Mouse (Mus musculus): ENCODE data around the gene Fam172a. TPM values are rescaled to one million over a fixed set of nuclear protein-coding genes. Genes with fewer than 3 reads are reported as not detected.

Gene Fam172a
- polyA plus RNA-seq, 1 experiment from 2014 or later: 27.0 TPM

DNA sequence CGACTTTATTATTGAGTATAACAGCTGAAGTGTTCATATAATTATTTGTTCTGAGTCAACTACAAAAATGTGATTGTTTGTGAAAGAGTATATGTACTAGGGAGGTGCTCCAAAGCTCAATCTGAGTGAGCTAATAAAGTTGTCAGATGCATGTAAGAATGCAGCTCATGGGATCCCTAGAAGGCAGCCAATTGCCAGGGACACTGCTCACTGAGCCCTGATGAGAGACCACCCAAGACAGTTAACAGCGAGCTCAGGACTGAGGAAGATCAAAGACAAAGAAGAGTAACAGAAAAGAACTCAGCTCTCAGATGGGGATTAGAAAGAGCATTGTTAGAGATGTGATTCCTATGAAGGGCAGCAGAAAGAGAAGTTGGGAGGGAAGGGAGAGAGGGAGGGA, 166.5 kb downstream of the Fam172a start:
- Histone ChIP-seq H3K27ac (no peak overlapping the region), H3K4me1 (replicated peaks) (no peaks in the 10 kb centered on the region), H3K27me3 (no peaks in the 10 kb centered on the region), H3K4me2 (no peak overlapping the region), H3K36me3 (no peaks in the 10 kb centered on the region), H3K9me3 (no peaks in the 10 kb centered on the region), H3K4me3 (replicated peaks) (no peak overlapping the region), H3K9ac (replicated peaks) (no peak overlapping the region)
- 53% methylated on average over 2 of the region's 2 CpGs for WGBS
- ATAC-seq (ENCODE audit: insufficient number of reproducible peaks, insufficient read depth, low FRiP score, low TSS enrichment, low read depth): no peak

DNA sequence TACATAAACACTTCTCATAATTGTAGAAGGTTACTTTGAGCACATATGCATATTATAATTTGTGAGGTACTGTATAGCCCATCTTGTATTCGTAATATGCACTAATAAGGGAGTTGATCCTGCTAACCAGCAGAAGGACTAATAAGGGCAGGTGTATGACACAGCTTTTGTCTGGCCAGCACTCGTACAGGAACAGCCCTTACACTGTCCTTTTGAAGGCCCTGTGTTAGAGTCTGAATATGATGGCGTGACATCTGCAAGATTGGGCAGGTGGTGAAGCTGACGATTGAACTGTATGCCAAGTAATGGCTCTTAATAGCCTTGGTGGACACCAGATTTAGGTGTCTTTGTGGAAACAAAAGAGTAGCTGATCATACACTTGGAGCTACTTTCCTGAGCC, 176.3 kb downstream of the Fam172a start:
- Histone ChIP-seq H3K4me3 (replicated peaks) (no peak overlapping the region), H3K27me3 (no peaks in the 10 kb centered on the region), H3K27ac (no peak overlapping the region), H3K9ac (replicated peaks) (no peak overlapping the region), H3K4me2 (no peak overlapping the region), H3K9me3 (no peaks in the 10 kb centered on the region), H3K4me1 (replicated peaks) (no peaks in the 10 kb centered on the region), H3K36me3 (no peaks in the 10 kb centered on the region)
- WGBS: 81% methylated on average over 4 of the region's 4 CpGs
- ATAC-seq (ENCODE audit: insufficient number of reproducible peaks, insufficient read depth, low FRiP score, low TSS enrichment, low read depth): no peak

- no peak overlapping the region for H3K4me3 ChIP-seq (replicated peaks)
- no peaks in the 10 kb centered on the region for H3K9me3 ChIP-seq
- no peak overlapping the region for H3K4me2 ChIP-seq
- H3K27ac ChIP-seq: no peak overlapping the region
- no peak overlapping the region for H3K9ac ChIP-seq (replicated peaks)
- ATAC-seq (ENCODE audit: insufficient number of reproducible peaks, insufficient read depth, low FRiP score, low TSS enrichment, low read depth): no peak
- H3K4me1 ChIP-seq (replicated peaks): no peaks in the 10 kb centered on the region
- H3K27me3 ChIP-seq: no peaks in the 10 kb centered on the region
- H3K36me3 ChIP-seq: no peaks in the 10 kb centered on the region
- WGBS: 84% methylated on average over 3 of the region's 3 CpGs
Observed at GRCm38 (mm10) chr13:77878545-77878944, 176.7 kb downstream of the Fam172a start.

DNA sequence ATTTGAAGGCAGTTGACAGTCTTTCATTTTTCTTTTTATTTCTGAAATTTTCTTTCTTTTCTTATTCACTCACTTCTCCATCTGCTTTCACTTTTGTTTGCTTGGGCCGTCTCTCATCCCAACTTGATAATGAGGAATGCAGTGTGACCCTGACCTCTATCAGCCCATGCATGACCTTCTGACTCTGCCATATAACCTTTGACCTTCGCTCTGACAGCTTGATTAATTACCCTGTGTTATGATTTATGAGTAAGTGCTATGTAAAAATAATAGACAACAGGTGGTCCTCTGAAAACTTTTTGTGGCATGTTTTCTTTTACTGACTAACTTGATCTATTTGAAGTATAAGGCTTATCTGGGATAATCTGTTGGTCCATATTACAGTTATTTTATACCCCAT, 195.8 kb downstream of the Fam172a start:
- Histone ChIP-seq H3K27ac (no peak overlapping the region), H3K36me3 (no peaks in the 10 kb centered on the region), H3K27me3 (no peaks in the 10 kb centered on the region; the same call in 1 of the 2 replicates), H3K9me3 (no peaks in the 10 kb centered on the region), H3K4me2 (no peak overlapping the region), H3K4me1 (replicated peaks) (peaks cover 12% of the 10 kb centered on the region; the same call in 1 of the 2 replicates), H3K4me3 (replicated peaks) (no peak overlapping the region), H3K9ac (replicated peaks) (no peak overlapping the region)
- no peak for ATAC-seq (ENCODE audit: insufficient number of reproducible peaks, insufficient read depth, low FRiP score, low TSS enrichment, low read depth)
- 31% methylated on average over 2 of the region's 2 CpGs for WGBS

DNA sequence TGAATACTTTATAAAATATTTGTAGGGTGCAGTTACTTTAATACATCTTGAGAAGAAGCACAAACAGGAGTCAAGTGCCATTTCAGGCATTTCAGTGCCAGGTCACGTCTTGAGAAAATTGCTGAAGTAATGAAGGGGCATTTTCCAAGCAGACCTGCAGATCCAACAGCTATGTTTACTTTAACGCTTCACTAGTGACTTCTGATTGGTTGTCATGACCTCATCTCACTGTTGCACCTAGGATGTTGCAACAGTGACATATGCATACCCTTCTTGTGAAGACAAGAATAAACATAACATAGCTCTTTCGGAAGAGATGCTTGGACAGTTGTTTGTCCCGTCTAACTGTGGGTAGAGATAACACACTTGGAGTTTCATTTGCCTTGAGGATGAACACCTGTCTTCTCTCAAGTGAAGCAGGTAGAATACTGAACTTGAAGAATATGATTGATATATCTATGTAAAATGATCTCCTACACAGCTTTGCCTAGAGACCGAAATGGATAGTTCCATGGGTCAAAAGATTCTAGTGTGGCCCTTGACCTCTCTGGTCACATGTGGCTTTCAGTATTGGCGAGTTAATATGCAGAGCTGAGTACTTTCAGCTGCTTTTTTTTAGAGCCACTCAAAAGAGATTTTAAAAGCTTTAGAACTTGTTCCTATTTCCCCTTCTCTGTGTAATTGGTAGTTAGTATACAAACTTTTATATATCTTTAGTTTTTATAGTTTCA, 196.4 kb downstream of the Fam172a start:
- Histone ChIP-seq H3K9me3 (no peaks in the 10 kb centered on the region), H3K4me2 (no peak overlapping the region), H3K4me3 (replicated peaks) (no peak overlapping the region), H3K36me3 (no peaks in the 10 kb centered on the region), H3K9ac (replicated peaks) (no peak overlapping the region), H3K4me1 (replicated peaks) (peaks cover 12% of the 10 kb centered on the region; the same call in 1 of the 2 replicates), H3K27me3 (no peaks in the 10 kb centered on the region), H3K27ac (no peak overlapping the region)
- 37% methylated on average over 6 of the region's 6 CpGs for WGBS
- ATAC-seq (ENCODE audit: insufficient number of reproducible peaks, insufficient read depth, low FRiP score, low TSS enrichment, low read depth): no peak

DNA sequence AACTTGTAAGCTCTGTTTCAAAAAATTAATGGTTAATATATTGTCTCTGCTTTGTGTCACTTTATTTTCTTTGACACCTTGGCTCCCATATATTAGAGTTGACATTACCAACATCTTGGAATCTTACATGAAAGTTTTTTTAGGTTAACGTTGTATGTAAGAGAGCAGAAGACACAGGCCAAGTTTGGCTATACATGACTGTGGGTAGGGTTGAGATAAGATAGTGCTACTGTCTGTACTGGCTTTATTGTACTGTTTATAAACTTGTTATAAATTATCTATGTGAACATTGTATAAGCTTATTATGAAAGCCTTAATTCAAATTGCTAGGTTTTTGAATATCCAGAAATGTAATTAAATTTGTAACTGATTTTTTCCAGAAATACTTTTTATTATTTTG, 197.9 kb downstream of the Fam172a start:
- Histone ChIP-seq H3K4me3 (replicated peaks) (no peak overlapping the region), H3K4me2 (no peak overlapping the region), H3K9me3 (no peaks in the 10 kb centered on the region), H3K4me1 (replicated peaks) (peaks cover 7% of the 10 kb centered on the region; the same call in 1 of the 2 replicates), H3K27ac (no peak overlapping the region), H3K36me3 (no peaks in the 10 kb centered on the region), H3K9ac (replicated peaks) (no peak overlapping the region), H3K27me3 (no peaks in the 10 kb centered on the region)
- WGBS: 57% methylated on average over 1 of the region's 1 CpGs
- ATAC-seq (ENCODE audit: insufficient number of reproducible peaks, insufficient read depth, low FRiP score, low TSS enrichment, low read depth): no peak

- no peaks in the 10 kb centered on the region for H3K9me3 ChIP-seq
- H3K27me3 ChIP-seq: no peaks in the 10 kb centered on the region
- no peak overlapping the region for H3K4me3 ChIP-seq (replicated peaks)
- H3K4me2 ChIP-seq: no peak overlapping the region
- no peaks in the 10 kb centered on the region for H3K36me3 ChIP-seq
- no peak overlapping the region for H3K9ac ChIP-seq (replicated peaks)
- no peak overlapping the region for H3K27ac ChIP-seq
- peaks cover 7% of the 10 kb centered on the region; the same call in 1 of the 2 replicates for H3K4me1 ChIP-seq (replicated peaks)
- no peak for ATAC-seq (ENCODE audit: insufficient number of reproducible peaks, insufficient read depth, low FRiP score, low TSS enrichment, low read depth)
Observed at GRCm38 (mm10) chr13:77900843-77901242, 199.0 kb downstream of the Fam172a start.

DNA sequence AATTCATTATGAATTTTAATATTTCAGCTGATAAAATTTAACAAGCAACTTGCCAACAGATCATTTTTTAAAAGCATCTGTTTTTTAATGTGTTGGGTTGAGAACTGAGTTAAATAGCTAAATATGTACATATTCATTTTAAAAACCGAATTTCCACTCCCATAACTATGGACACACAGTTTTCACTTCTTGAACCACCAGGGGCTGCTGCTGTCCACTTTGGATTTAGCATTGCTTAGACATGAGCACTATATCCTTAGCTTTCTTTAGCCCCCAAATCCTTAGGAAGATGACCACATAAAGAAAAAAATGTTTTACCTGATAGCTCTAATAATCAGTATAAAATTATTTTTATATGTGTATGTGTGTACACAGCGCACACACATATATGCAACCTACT, 207.4 kb downstream of the Fam172a start:
- ATAC-seq (ENCODE audit: insufficient number of reproducible peaks, insufficient read depth, low FRiP score, low TSS enrichment, low read depth): no peak

GRCm38 (mm10) chr13:77922834-77923233, 221.0 kb downstream of the Fam172a start:
- Histone ChIP-seq H3K27me3 (no peaks in the 10 kb centered on the region), H3K4me2 (no peak overlapping the region), H3K27ac (no peak overlapping the region), H3K36me3 (no peaks in the 10 kb centered on the region), H3K4me3 (replicated peaks) (no peak overlapping the region), H3K4me1 (replicated peaks) (no peaks in the 10 kb centered on the region), H3K9ac (replicated peaks) (no peak overlapping the region), H3K9me3 (no peaks in the 10 kb centered on the region)
- WGBS: 88% methylated on average over 2 of the region's 2 CpGs
- ATAC-seq (ENCODE audit: insufficient number of reproducible peaks, insufficient read depth, low FRiP score, low TSS enrichment, low read depth): no peak

More for the DNA sequence above, 207.4 kb downstream of the Fam172a start:
- Histone ChIP-seq H3K9me3 (no peaks in the 10 kb centered on the region), H3K9ac (replicated peaks) (no peak overlapping the region), H3K4me3 (replicated peaks) (no peak overlapping the region), H3K27ac (no peak overlapping the region), H3K4me2 (no peak overlapping the region), H3K27me3 (no peaks in the 10 kb centered on the region), H3K4me1 (replicated peaks) (no peaks in the 10 kb centered on the region), H3K36me3 (no peaks in the 10 kb centered on the region)
- WGBS: 77% methylated on average over 2 of the region's 2 CpGs

DNA sequence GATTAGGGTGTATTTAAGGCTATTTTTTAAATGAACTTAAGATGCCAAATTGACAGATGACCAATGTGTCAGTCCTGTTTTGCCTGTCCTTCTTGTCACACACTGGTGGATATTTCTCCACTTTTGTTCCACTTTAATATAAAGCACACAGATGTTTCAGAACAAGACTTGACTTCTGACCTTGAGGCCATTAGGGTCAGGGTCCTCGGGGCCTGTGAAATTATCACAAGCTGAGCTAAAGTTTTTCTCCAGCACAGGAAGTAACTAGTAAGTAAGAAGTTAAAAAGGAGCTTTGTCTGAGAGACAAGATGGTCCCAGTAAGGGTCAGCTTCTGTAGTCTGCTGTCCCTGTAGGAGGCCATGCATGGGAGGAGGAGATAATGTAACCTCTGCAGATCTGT, 255.8 kb downstream of the Fam172a start:
- WGBS: 3% methylated on average over 1 of the region's 1 CpGs
- no peaks in the 10 kb centered on the region for H3K4me1 ChIP-seq (replicated peaks)

GRCm38 (mm10) chr13:77959493-77960272, 257.9 kb downstream of the Fam172a start:
- H3K9me3 ChIP-seq: no peaks in the 10 kb centered on the region
- no peak for ATAC-seq (ENCODE audit: insufficient number of reproducible peaks, insufficient read depth, low FRiP score, low TSS enrichment, low read depth)
- no peak overlapping the region for H3K4me2 ChIP-seq
- H3K9ac ChIP-seq (replicated peaks): no peak overlapping the region
- H3K27me3 ChIP-seq: no peaks in the 10 kb centered on the region
- H3K4me3 ChIP-seq (replicated peaks): no peak overlapping the region
- no peaks in the 10 kb centered on the region for H3K36me3 ChIP-seq
- WGBS: 85% methylated on average over 4 of the region's 4 CpGs
- H3K4me1 ChIP-seq (replicated peaks): no peaks in the 10 kb centered on the region
- H3K27ac ChIP-seq: no peak overlapping the region

More for the DNA sequence above, 255.8 kb downstream of the Fam172a start:
- Histone ChIP-seq H3K27me3 (no peaks in the 10 kb centered on the region), H3K4me3 (replicated peaks) (no peak overlapping the region), H3K36me3 (no peaks in the 10 kb centered on the region), H3K9ac (replicated peaks) (no peak overlapping the region), H3K9me3 (no peaks in the 10 kb centered on the region), H3K4me2 (no peak overlapping the region), H3K27ac (no peak overlapping the region)
- ATAC-seq (ENCODE audit: insufficient number of reproducible peaks, insufficient read depth, low FRiP score, low TSS enrichment, low read depth): no peak

Data from limb, embryonic 12.5 days (tissue).